Mouse (Mus musculus) MEL (cell line): ENCODE measurements at regions not wholly inside any gene's neighbourhood (a gene's known extent, or its start where the extent isn't known, plus 50 kb on each side); places are given as distances from the start of the nearest gene placed in this dataset.

ENCODE experiments used
- CTCF ChIP-seq, 3 experiments: IDR thresholded peaks in 2 of 3; conservative IDR thresholded peaks in 1 of 3; 2 replicates each; pipeline ENCODE4 v1.5.1; 2011 to 2012; ENCODE audit warnings: low read length in 3 of 3, low read depth in 2 of 3, mild to moderate bottlenecking in 2 of 3, improper control_type of control experiment in 1 of 3, inconsistent platforms in 1 of 3, mixed read lengths in 1 of 3, moderate library complexity in 1 of 3; ENCODE audit not compliant: control insufficient read depth in 1 of 3, insufficient read depth in 1 of 3, poor library complexity in 1 of 3, severe bottlenecking in 1 of 3
- EP300 ChIP-seq, 2 experiments: IDR thresholded peaks; 2 replicates each; pipeline ENCODE4 v1.6.1; 2011; ENCODE audit warnings: improper control_type of control experiment in 2 of 2, low read length in 2 of 2, low read depth in 1 of 2, mild to moderate bottlenecking in 1 of 2
- MAFK ChIP-seq: IDR thresholded peaks from 2 replicates; pipeline ENCODE4 v1.6.1; 2011; ENCODE audit warnings: low read depth, mild to moderate bottlenecking, low read length, improper control_type of control experiment, borderline replicate concordance
- MAX ChIP-seq: IDR thresholded peaks from 2 replicates; pipeline ENCODE4 v1.6.1; 2011; ENCODE audit warnings: low read length, improper control_type of control experiment
- MEF2A ChIP-seq: IDR thresholded peaks from 2 replicates; pipeline ENCODE4 v1.6.1; 2014; ENCODE audit warnings: low read depth, mild to moderate bottlenecking, inconsistent platforms, low read length, improper control_type of control experiment; ENCODE audit not compliant: poor library complexity, insufficient replicate concordance, severe bottlenecking; ENCODE audit errors: extremely low read depth
- MYC ChIP-seq: IDR thresholded peaks from 2 replicates; pipeline ENCODE4 v1.6.1; 2011; ENCODE audit warnings: low read depth, mild to moderate bottlenecking, low read length, improper control_type of control experiment, moderate library complexity
- POLR2A ChIP-seq, 2 experiments: IDR thresholded peaks; 2 replicates each; pipeline ENCODE4 v1.6.1; 2011 to 2012; ENCODE audit warnings: low read length in 2 of 2, mild to moderate bottlenecking in 2 of 2, control low read depth in 1 of 2, improper control_type of control experiment in 1 of 2, low read depth in 1 of 2, moderate library complexity in 1 of 2; ENCODE audit not compliant: control insufficient read depth in 1 of 2, insufficient read depth in 1 of 2, poor library complexity in 1 of 2
- POLR2AphosphoS5 ChIP-seq: IDR thresholded peaks from 2 replicates; pipeline ENCODE4 v1.6.1; 2012; ENCODE audit warnings: low read depth, borderline replicate concordance, mild to moderate bottlenecking, inconsistent platforms, low read length, moderate library complexity, mixed read lengths
- RCOR1 ChIP-seq: IDR thresholded peaks from 2 replicates; pipeline ENCODE4 v1.6.1; 2012; ENCODE audit warnings: low read depth, mild to moderate bottlenecking, inconsistent platforms, low read length, improper control_type of control experiment
- USF1 ChIP-seq: IDR thresholded peaks from 2 replicates; pipeline ENCODE4 v1.6.1; 2014; ENCODE audit warnings: low read depth, mild to moderate bottlenecking, inconsistent platforms, low read length, improper control_type of control experiment, moderate library complexity

- TF ChIP-seq EP300 (IDR thresholded peaks at IDR 0.05; ENCODE audit: low read depth in 1 of 2, low read length in 2 of 2) (no peak), POLR2A (IDR thresholded peaks at IDR 0.05; ENCODE audit: control insufficient read depth in 1 of 2, insufficient read depth in 1 of 2, low read depth in 1 of 2, low read length in 2 of 2, poor library complexity in 1 of 2) (no peak), CTCF (IDR thresholded peaks at IDR 0.05 in 2 of 3, conservative IDR thresholded peaks at IDR 0.05 in 1 of 3; ENCODE audit: control insufficient read depth in 1 of 3, insufficient read depth in 1 of 3, low read depth in 2 of 3, low read length in 3 of 3, poor library complexity in 1 of 3, severe bottlenecking in 1 of 3) (no peak), MYC (no peak), USF1 (no peak), POLR2AphosphoS5 (no peak), MAFK (no peak), RCOR1 (no peak), MAX (no peak), MEF2A (no peak)
Measured at GRCm38 (mm10) chr17:49377626-49378025, 50.5 kb upstream of the Mocs1 start.
